Mouse (Mus musculus): Measurements from ENCODE around the gene Rps2. TPM values are rescaled to one million over a fixed set of nuclear protein-coding genes. Genes with fewer than 3 reads are reported as not detected.
"Not testable (repeated sequence)": the region's sequence is repeated elsewhere in the genome, so short reads cannot be mapped to it uniquely, and the experiment has no call there.

The Rps2 gene
- polyA plus RNA-seq, 1 experiment from 2014 or later: 1,454 TPM

DNA sequence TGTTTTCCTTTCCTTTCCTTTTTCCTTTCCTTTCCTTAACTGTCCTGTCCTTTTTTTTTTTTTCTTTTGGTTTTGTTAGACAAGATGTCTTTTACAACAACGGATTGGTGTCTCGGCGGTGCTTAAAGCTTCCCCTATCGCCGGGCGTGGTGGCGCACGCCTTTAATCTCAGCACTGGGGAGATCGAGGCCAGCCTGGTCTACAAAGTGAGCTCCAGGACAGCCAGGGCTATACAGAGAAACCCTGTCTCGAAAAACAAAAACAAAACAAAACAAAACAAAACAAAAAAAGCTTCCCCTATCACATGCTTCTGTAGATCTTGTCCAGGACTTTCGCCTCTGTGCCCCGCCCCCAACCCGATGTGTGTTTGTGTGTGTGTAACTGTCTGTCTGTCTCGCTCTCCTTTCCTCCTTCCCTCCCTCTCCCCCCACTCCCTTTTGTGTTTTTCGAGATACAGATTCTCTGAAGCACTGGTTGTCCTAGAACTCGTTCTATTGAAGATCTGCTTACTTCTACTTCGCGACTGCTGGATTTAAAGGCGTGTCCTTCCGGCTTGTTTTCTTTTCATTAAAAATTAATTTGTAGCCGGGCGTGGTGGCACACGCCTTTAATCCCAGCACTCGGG, 10.0 kb upstream of the Rps2 start:
- H3K9ac ChIP-seq: peak overlapping the region; percentile 77
- ATAC-seq: peak; percentile 65; the same call in 1 of the 2 replicates
- H3K4me1 ChIP-seq: peaks cover 36% of the 10 kb centered on the region
- H3K27me3 ChIP-seq (replicated peaks): no peaks in the 10 kb centered on the region
- peak overlapping the region; percentile 85 for H3K27ac ChIP-seq
- H3K4me2 ChIP-seq: peak overlapping the region; percentile 83
- WGBS (ENCODE audit: insufficient replicate concordance): 3% methylated on average over 24 of the region's 24 CpGs
- H3K9me3 ChIP-seq (replicated peaks): no peaks in the 10 kb centered on the region
- peaks cover 30% of the 10 kb centered on the region for H3K36me3 ChIP-seq
- H3K4me3 ChIP-seq: peak overlapping the region; percentile 74

DNA sequence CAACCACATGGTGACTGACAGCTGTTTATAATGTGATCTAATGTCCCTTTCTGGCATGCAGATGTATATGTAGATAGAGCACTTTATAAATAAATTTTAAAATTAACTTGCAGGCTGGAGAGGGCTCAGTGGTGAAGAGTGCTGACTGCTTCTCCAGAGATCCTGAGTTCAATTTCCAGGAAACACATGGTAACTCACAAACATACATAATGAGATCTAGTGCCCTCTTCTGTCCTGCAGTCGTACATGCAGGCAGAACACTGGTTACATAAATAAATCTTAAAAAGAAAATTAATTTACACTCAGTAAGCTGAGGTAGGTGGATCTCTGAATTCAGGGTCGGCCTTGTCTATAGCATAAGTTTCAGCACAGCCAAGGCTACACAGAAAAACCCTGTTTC, 9.3 kb upstream of the Rps2 start:
- WGBS (ENCODE audit: insufficient replicate concordance): 17% methylated on average over 2 of the region's 2 CpGs
- H3K36me3 ChIP-seq: peaks cover 23% of the 10 kb centered on the region
- peaks cover 36% of the 10 kb centered on the region for H3K4me1 ChIP-seq
- peak overlapping the region; percentile 77; the same call in 1 of the 2 replicates for H3K9ac ChIP-seq
- ATAC-seq: no peak
- H3K4me2 ChIP-seq: peak overlapping the region; percentile 83
- H3K9me3 ChIP-seq (replicated peaks): no peaks in the 10 kb centered on the region
- peak overlapping the region; percentile 74 for H3K4me3 ChIP-seq
- no peaks in the 10 kb centered on the region for H3K27me3 ChIP-seq (replicated peaks)
- H3K27ac ChIP-seq: peak overlapping the region; percentile 85; the same call in 1 of the 2 replicates

DNA sequence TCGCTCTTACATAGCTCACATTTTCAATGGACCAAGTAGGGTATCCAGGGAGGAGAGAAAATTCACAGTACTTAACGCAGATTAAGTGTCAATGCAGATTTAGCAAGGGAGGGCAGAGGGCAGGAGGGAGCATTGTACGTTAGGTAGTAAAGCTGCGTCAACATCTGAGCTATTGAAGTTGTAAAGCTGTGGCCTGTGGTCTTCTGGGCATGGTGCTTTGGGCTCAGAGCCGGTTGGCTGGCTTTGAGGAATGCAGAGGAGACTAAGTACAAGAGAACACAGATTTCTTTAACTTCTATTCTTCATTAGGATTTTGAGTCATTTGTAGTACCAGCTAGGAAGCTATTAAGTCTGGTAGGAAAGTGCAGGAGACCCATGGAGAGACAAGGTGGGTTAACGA, 2.4 kb upstream of the Rps2 start:
- no peaks in the 10 kb centered on the region for H3K27me3 ChIP-seq (replicated peaks)
- no peak overlapping the region for H3K9ac ChIP-seq
- H3K27ac ChIP-seq: no peak overlapping the region
- peaks cover 39% of the 10 kb centered on the region for H3K36me3 ChIP-seq
- H3K4me1 ChIP-seq: peaks cover 15% of the 10 kb centered on the region
- no peak overlapping the region for H3K4me3 ChIP-seq
- no peaks in the 10 kb centered on the region for H3K9me3 ChIP-seq (replicated peaks)
- ATAC-seq: no peak
- WGBS (ENCODE audit: insufficient replicate concordance): 84% methylated on average over 6 of the region's 6 CpGs
- no peak overlapping the region for H3K4me2 ChIP-seq

DNA sequence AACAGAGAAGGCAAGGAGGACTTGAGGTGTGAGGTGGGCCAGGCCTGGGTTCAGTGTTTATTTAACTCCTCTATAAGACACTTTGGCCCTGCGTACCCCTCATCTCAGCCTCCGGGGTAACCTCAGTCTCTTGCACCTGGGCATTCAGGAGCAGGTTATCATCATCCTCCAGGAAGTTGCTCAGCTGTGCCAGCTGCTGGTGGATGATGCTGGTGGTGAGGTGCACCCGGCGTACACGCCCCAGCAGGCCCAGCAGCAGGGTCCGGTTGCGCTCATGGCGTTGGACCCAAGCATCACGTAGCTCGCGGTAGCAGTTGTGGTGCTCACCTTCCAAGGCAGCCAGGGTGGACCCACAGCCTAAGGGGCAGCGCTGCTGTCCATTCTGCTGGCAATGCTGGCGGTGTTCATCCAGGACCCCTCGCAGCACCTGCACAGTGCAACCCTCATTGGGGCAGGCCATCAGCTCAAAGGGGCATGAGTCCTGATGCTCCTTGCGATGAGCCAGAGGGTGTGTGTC, 1.7 kb upstream of the Rps2 start:
- WGBS (ENCODE audit: insufficient replicate concordance): 92% methylated on average over 15 of the region's 15 CpGs
- H3K36me3 ChIP-seq: peaks cover 44% of the 10 kb centered on the region
- H3K4me1 ChIP-seq: peaks cover 16% of the 10 kb centered on the region
- ATAC-seq: no peak
- H3K27me3 ChIP-seq (replicated peaks): no peaks in the 10 kb centered on the region
- H3K27ac ChIP-seq: no peak overlapping the region
- H3K9me3 ChIP-seq (replicated peaks): no peaks in the 10 kb centered on the region
- H3K4me2 ChIP-seq: no peak overlapping the region
- H3K9ac ChIP-seq: no peak overlapping the region
- no peak overlapping the region for H3K4me3 ChIP-seq

DNA sequence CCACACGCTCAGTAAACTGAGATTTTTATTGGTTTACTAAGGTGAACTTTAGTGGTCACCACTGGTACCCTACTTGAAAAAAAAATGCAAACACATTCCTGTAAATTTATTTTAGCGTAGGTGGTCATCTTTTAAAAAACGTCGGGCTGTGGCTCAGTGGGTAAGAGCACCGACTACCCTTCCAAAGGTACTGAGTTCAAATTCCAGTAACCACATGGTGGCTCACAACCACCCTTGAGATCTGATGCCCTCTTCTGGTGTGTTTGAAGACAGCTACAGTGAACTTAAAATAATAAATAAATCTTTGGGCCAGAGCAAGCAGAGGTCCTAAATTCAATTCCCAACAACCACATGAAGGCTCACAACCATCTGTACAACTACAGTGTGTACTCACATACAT, 1.0 kb downstream of the Rps2 start:
- peak overlapping the region; percentile 93 for H3K9ac ChIP-seq

DNA sequence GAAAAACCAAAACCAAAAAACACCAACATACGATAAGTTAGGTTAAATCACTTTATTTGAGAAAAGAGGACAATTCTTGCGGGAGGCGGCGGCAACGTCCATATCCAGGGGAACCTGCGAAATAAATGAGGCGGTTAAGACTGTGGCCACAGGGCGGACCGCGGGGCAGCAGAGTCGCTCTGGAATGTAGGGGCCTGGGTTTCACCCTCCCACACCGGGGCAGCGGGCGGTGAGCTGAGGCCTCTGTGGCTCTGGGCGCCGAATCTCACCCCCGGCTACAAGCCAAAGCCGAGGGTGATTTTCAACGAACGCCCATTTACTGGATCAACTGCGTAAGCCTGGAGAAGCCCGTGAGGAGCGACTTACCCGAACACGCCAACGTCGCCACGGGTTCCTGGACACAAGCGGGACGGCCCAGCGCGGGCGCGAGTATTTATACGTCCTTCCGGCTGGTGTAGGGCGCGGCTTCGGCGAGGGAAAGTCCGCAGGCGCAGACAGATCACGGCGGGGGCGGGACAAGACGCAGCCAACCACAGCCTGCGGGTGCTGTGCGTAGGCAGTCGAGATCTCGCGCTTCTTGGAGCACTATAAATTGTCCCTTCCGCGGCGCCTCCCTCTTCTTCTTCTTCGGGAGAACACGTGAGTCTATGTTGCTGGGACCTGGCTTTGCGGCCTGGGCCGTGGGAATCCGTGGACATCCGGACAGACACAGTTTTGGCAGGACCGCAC, 1.7 kb downstream of the Rps2 start:
- peak overlapping the region; percentile 93 for H3K9ac ChIP-seq
- peaks cover 59% of the 10 kb centered on the region for H3K36me3 ChIP-seq
- H3K27me3 ChIP-seq (replicated peaks): no peaks in the 10 kb centered on the region
- peak; percentile 92 for ATAC-seq
- H3K9me3 ChIP-seq (replicated peaks): no peaks in the 10 kb centered on the region
- peak overlapping the region; percentile 92 for H3K4me3 ChIP-seq
- H3K4me1 ChIP-seq: peaks cover 45% of the 10 kb centered on the region
- under 1% methylated on average over 60 of the region's 61 CpGs for WGBS (ENCODE audit: insufficient replicate concordance)
- H3K27ac ChIP-seq: peak overlapping the region; percentile 85
- H3K4me2 ChIP-seq: peak overlapping the region; percentile 80

More for the DNA sequence above, 1.0 kb downstream of the Rps2 start:
- WGBS (ENCODE audit: insufficient replicate concordance): 29% methylated on average over 5 of the region's 5 CpGs
- Histone ChIP-seq H3K27ac (peak overlapping the region; percentile 85), H3K4me1 (peaks cover 42% of the 10 kb centered on the region), H3K36me3 (peaks cover 59% of the 10 kb centered on the region), H3K4me3 (peak overlapping the region; percentile 92), H3K4me2 (peak overlapping the region; percentile 80)
- ATAC-seq; H3K9me3 ChIP-seq (replicated peaks); H3K27me3 ChIP-seq (replicated peaks): not testable (repeated sequence)

DNA sequence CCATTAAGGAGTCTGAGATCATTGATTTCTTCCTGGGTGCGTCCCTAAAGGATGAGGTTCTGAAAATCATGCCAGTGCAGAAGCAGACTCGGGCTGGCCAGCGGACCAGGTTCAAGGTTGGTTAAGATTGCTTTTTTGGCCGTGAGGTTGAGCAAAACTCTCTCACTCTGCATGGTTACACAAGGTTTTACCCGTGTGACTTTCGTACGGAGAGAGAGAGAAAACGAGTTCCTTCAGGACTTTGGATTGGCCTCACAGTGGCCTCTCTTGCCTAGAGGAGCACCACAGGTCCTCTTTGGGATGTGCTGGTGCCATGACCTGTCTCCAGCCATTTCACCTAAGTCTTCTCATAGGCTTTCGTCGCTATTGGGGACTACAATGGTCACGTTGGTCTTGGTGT, 2.7 kb downstream of the Rps2 start:
- WGBS (ENCODE audit: insufficient replicate concordance): under 1% methylated on average over 11 of the region's 11 CpGs
- H3K9me3 ChIP-seq (replicated peaks); ATAC-seq; H3K27me3 ChIP-seq (replicated peaks): not testable (repeated sequence)
- Histone ChIP-seq H3K4me3 (peak overlapping the region; percentile 92), H3K27ac (peak overlapping the region; percentile 79), H3K4me1 (peaks cover 48% of the 10 kb centered on the region), H3K9ac (peak overlapping the region; percentile 93), H3K4me2 (peak overlapping the region; percentile 80), H3K36me3 (peaks cover 55% of the 10 kb centered on the region)

DNA sequence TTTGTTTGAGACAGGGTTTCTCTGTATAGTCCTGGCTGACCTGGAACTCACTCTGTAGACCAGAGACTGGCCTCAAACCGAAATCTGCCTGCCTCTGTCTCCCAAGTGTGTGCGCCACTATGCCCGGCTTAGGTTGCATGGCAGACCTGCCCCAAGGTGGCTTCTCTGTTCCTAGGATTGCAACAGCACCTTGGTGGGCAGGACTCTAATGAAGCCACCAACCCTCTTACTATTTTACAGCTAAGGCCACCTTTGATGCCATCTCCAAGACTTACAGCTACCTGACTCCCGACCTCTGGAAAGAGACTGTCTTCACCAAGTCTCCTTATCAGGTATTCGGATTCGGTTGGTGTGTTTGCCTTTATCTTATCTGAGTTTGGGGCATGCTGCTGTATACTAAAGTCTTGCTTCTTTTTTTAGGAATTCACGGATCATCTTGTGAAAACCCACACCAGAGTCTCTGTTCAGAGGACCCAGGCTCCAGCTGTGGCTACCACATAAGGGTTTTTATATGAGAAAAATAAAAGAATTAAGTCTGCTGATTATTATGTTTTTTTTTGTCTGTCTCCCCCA, 3.6 kb downstream of the Rps2 start:
- H3K9ac ChIP-seq: peak overlapping the region; percentile 93
- peak overlapping the region; percentile 92 for H3K4me3 ChIP-seq
- peaks cover 55% of the 10 kb centered on the region for H3K4me1 ChIP-seq
- ATAC-seq; H3K27me3 ChIP-seq (replicated peaks); H3K9me3 ChIP-seq (replicated peaks): not testable (repeated sequence)
- peak overlapping the region; percentile 90 for H3K27ac ChIP-seq
- 13% methylated on average over 7 of the region's 7 CpGs for WGBS (ENCODE audit: insufficient replicate concordance)
- H3K4me2 ChIP-seq: peak overlapping the region; percentile 80
- H3K36me3 ChIP-seq: peaks cover 46% of the 10 kb centered on the region

DNA sequence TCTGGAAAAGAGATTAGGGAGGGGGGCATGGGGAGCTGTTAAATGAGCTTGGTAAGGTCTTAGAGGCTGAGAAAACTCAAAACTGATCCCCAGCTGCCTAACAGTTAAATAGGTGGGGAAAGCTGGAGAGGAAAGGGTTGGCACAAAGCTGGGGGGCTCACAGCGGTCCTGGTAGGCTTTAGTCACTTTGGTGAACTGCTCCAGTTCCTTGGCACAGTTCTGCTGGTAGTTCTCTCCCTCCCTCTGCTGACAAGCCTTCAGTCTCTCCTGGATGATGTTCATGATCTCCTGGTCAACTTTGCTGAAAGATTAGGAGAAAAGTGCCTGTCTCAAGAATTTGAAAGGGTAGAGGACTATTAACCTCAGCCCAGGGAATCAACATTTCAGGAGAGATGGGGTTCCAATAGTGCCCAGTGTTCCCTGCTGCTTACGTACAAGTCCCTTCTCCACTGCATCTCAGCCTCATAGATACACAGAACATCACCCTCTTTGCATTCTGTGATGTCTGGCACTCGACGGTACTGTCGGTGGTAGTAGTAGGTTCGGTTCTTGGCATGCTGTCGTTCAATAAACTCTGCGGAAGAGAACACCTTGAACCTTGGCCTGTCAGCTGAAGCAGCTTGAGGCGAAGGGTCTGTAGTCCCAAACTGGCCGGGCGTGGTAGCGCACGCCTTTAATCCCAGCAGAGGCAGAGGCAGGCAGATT, 4.5 kb downstream of the Rps2 start:
- peaks cover 39% of the 10 kb centered on the region for H3K36me3 ChIP-seq
- H3K27me3 ChIP-seq (replicated peaks): 0 out of 2 replicates have a peak, but pooled peaks cover 3% of the 10 kb centered on the region
- peak overlapping the region; percentile 92 for H3K4me3 ChIP-seq
- 13% methylated on average over 13 of the region's 13 CpGs for WGBS (ENCODE audit: insufficient replicate concordance)
- peak overlapping the region; percentile 90 for H3K27ac ChIP-seq
- no peaks in the 10 kb centered on the region for H3K9me3 ChIP-seq (replicated peaks)
- ATAC-seq: no peak
- H3K4me2 ChIP-seq: peak overlapping the region; percentile 80
- peak overlapping the region; percentile 93 for H3K9ac ChIP-seq
- H3K4me1 ChIP-seq: peaks cover 55% of the 10 kb centered on the region

DNA sequence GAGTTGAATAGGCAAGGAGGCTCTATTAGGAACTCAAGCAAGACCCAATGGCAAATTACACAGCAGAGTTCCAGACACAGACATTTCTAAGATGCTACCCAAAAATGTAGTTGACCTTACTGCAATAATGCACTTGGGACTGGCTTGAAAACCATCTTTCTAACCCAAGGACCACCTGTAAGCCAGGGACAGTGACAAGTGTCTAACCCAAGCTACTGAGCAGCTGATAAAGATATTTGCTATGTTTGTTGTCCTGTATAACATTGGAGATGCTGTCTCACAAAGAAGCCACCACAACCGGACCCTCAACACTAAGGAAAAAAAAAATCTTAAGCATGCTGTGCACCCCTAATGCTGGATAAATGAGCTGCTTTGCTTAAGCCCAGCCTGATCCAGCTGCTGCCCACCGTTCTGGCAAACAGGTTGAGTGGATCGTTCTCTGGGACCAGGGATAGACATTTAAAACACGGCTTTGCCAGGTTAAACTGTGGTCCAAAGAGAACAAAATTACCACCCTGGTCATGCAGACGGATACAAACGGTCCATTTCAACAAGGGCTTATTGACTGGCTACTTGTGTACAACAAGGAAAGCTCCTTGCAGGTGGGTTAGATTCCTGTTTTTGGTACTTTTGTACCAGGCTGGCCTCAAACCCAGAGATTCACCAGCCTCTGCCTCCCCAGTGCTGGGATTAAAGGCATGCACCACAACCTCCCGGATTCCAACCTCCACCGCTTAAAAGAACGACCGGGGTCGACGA, 5.4 kb downstream of the Rps2 start:
- H3K4me2 ChIP-seq: peak overlapping the region; percentile 80
- WGBS (ENCODE audit: insufficient replicate concordance): 3% methylated on average over 12 of the region's 12 CpGs
- H3K27ac ChIP-seq: peak overlapping the region; percentile 90
- peaks cover 29% of the 10 kb centered on the region for H3K36me3 ChIP-seq
- peak overlapping the region; percentile 93 for H3K9ac ChIP-seq
- H3K4me1 ChIP-seq: peaks cover 50% of the 10 kb centered on the region
- no peak for ATAC-seq
- peaks cover 12% of the 10 kb centered on the region for H3K27me3 ChIP-seq (replicated peaks)
- H3K9me3 ChIP-seq (replicated peaks): no peaks in the 10 kb centered on the region
- peak overlapping the region; percentile 92 for H3K4me3 ChIP-seq

DNA sequence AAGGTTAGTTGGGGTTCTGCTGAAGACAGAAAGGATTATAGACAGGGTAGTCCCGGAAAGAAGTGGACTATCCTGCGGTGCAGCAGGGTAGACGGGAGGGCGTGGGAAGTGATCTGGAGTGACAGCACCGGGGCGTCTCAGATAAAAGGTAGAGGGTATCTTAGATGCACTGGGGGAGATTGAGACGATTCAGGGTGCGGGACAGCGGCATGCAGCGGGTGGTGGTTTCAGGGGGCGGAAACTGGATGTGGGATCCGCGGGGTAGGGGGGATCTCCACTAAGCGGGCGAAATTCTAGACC, 5.9 kb downstream of the Rps2 start:
- WGBS (ENCODE audit: insufficient replicate concordance): under 1% methylated on average over 15 of the region's 15 CpGs

More for the DNA sequence above, 5.9 kb downstream of the Rps2 start:
- peak overlapping the region; percentile 90 for H3K27ac ChIP-seq
- peak overlapping the region; percentile 93 for H3K9ac ChIP-seq
- H3K9me3 ChIP-seq (replicated peaks): no peaks in the 10 kb centered on the region
- H3K27me3 ChIP-seq (replicated peaks): peaks cover 14% of the 10 kb centered on the region
- H3K4me1 ChIP-seq: peaks cover 45% of the 10 kb centered on the region
- peak; percentile 64 for ATAC-seq
- H3K4me3 ChIP-seq: peak overlapping the region; percentile 92
- peaks cover 24% of the 10 kb centered on the region for H3K36me3 ChIP-seq
- H3K4me2 ChIP-seq: peak overlapping the region; percentile 80
